Mouse (Mus musculus) right cerebral cortex, postnatal 36 days (tissue): ENCODE results near the gene Catsperz.
"Not testable (repeated sequence)": the region's sequence is repeated elsewhere in the genome, so short reads cannot be mapped to it uniquely, and the experiment has no call there.

Experiments used
- DNase-seq, 2 experiments: peaks; one replicate each; pipeline ENCODE4 v3.0.0; 2022; ENCODE audit warnings: low spot score in 2 of 2, mixed read lengths in 1 of 2

The Catsperz gene

GRCm38 (mm10) chr19:6907811-6908540, 17.2 kb downstream of the Catsperz start:
- no peak for DNase-seq

GRCm38 (mm10) chr19:6907094-6907493, 18.1 kb downstream of the Catsperz start:
- DNase-seq, result no peak

- DNase-seq, result no peak
Measured at GRCm38 (mm10) chr19:6906199-6906598, 19.0 kb downstream of the Catsperz start.

- DNase-seq, result no peak
Measured at GRCm38 (mm10) chr19:6905498-6906159, 19.6 kb downstream of the Catsperz start.

GRCm38 (mm10) chr19:6904846-6905245, 20.3 kb downstream of the Catsperz start:
- no peak for DNase-seq

- DNase-seq, result no peak
Measured at GRCm38 (mm10) chr19:6903031-6903430, 22.1 kb downstream of the Catsperz start.

- no peak for DNase-seq
Measured at GRCm38 (mm10) chr19:6899641-6900040, 25.5 kb downstream of the Catsperz start.

- DNase-seq, result not testable (repeated sequence)
Measured at GRCm38 (mm10) chr19:6895608-6896305, 29.4 kb downstream of the Catsperz start.

- DNase-seq, result no peak
Measured at GRCm38 (mm10) chr19:6893731-6894451, 31.3 kb downstream of the Catsperz start.

GRCm38 (mm10) chr19:6892512-6892911, 32.7 kb downstream of the Catsperz start:
- DNase-seq, result no peak

GRCm38 (mm10) chr19:6877965-6878364, 47.2 kb downstream of the Catsperz start:
- no peak for DNase-seq

GRCm38 (mm10) chr19:6876799-6877198, 48.4 kb downstream of the Catsperz start:
- no peak for DNase-seq

GRCm38 (mm10) chr19:6875834-6876233, 49.3 kb downstream of the Catsperz start:
- no peak for DNase-seq

- no peak for DNase-seq
Measured at GRCm38 (mm10) chr19:6874257-6874656, 50.9 kb downstream of the Catsperz start.

GRCm38 (mm10) chr19:6872701-6873100, 52.5 kb downstream of the Catsperz start:
- DNase-seq, result no peak
